Mouse (Mus musculus) NIH3T3 (cell line): ENCODE data around the gene Cxcl16.

Source experiments
- DNase-seq: peaks from one replicate; pipeline ENCODE4 v3.0.0-alpha.2; 2012; ENCODE audit warnings: low read depth

The Cxcl16 gene

GRCm38 (mm10) chr11:70412591-70412990 lies 47.2 kb downstream of the Cxcl16 start:
- DNase-seq = no peak

GRCm38 (mm10) chr11:70410297-70410643 lies 49.5 kb downstream of the Cxcl16 start:
- DNase-seq = no peak

GRCm38 (mm10) chr11:70409594-70410296 lies 50.0 kb downstream of the Cxcl16 start, which contains the start of gene Pelp1:
Gene Pelp1, minus strand, starts transcription at chr11:70410031.
- DNase-seq = peak; percentile 96
